Mouse (Mus musculus) kidney, embryonic 14.5 days (tissue): ENCODE measurements around the gene Med12l. TPM values are rescaled to one million over a fixed set of nuclear protein-coding genes. Genes with fewer than 3 reads are reported as not detected.
"Not testable (repeated sequence)": the region's sequence is repeated elsewhere in the genome, so short reads cannot be mapped to it uniquely, and the experiment has no call there.

Source experiments
- ATAC-seq: fragments of 200-750 bp; cut with Nextera tagmentation; 2 replicates; pipeline ENCODE4 v1.8.0; 2017; ENCODE audit warnings: moderate number of reproducible peaks, mild to moderate bottlenecking, moderate TSS enrichment, moderate library complexity; ENCODE audit not compliant: low FRiP score, low TSS enrichment
- H3K27ac ChIP-seq: fragments of 300-500 bp; sonication (generic); 2 replicates; pipeline ENCODE4 v1.5.1; 2014; ENCODE audit warnings: low read depth, mild to moderate bottlenecking, low read length, moderate library complexity, mixed read lengths
- H3K27me3 ChIP-seq: fragments of 300-500 bp; sonication (generic); 2 replicates; pipeline ENCODE4 v1.6.1; 2014; ENCODE audit warnings: mild to moderate bottlenecking, low read length; ENCODE audit not compliant: control insufficient read depth, insufficient read depth
- H3K36me3 ChIP-seq: fragments of 300-500 bp; sonication (generic); 2 replicates; pipeline ENCODE4 v1.6.1; 2014; ENCODE audit warnings: low read length, mixed read lengths; ENCODE audit not compliant: control insufficient read depth, insufficient read depth
- H3K4me1 ChIP-seq: fragments of 300-500 bp; sonication (generic); 2 replicates; pipeline ENCODE4 v1.6.1; 2014; ENCODE audit warnings: low read length, mixed read lengths; ENCODE audit not compliant: control insufficient read depth, insufficient read depth
- H3K4me2 ChIP-seq: fragments of 300-500 bp; sonication (generic); replicated peaks from 2 replicates; pipeline ENCODE4 v1.6.1; 2014; ENCODE audit warnings: low read depth, mild to moderate bottlenecking, low read length
- H3K4me3 ChIP-seq: fragments of 300-500 bp; sonication (generic); 2 replicates; pipeline ENCODE4 v1.5.1; 2014; ENCODE audit warnings: mild to moderate bottlenecking, low read length
- H3K9ac ChIP-seq: fragments of 300-500 bp; sonication (generic); 2 replicates; pipeline ENCODE4 v1.6.1; 2014; ENCODE audit warnings: low read depth, mild to moderate bottlenecking, low read length, moderate library complexity
- H3K9me3 ChIP-seq: fragments of 300-500 bp; sonication (generic); 2 replicates; pipeline ENCODE4 v1.6.1; 2016; ENCODE audit warnings: low read length; ENCODE audit not compliant: control insufficient read depth
- WGBS: fragments of 180-500 bp; shearing (Covaris S2); extraction: QIAGEN DNeasy Blood & Tissue Kit; methylation state at CpG from one replicate; pipeline ENCODE4 v1.1.7; 2014; 5-methylcytosine and 5-hydroxymethylcytosine counted together
- polyA plus RNA-seq: library from polyadenylated mRNA; unstranded; fragments of >200 nt; fragmentation: Nextera tagmentation; extraction: Ambion mirVana; gene quantifications from 2 replicates; pipeline ENCODE4 v1.2.1, GENCODE M21; 2014

Gene Med12l
- polyA plus RNA-seq, 1 experiment from 2014 or later: 4.1 TPM

- Histone ChIP-seq H3K27me3 (no peaks in the 10 kb centered on the region), H3K4me2 (no peak overlapping the region), H3K4me1 (no peaks in the 10 kb centered on the region), H3K4me3 (no peak overlapping the region), H3K9me3 (no peaks in the 10 kb centered on the region), H3K27ac (no peak overlapping the region), H3K36me3 (no peaks in the 10 kb centered on the region), H3K9ac (no peak overlapping the region)
- ATAC-seq: no peak
These were observed 134.0 kb downstream of the Med12l start for GRCm38 (mm10) chr3:59139651-59140051.

DNA sequence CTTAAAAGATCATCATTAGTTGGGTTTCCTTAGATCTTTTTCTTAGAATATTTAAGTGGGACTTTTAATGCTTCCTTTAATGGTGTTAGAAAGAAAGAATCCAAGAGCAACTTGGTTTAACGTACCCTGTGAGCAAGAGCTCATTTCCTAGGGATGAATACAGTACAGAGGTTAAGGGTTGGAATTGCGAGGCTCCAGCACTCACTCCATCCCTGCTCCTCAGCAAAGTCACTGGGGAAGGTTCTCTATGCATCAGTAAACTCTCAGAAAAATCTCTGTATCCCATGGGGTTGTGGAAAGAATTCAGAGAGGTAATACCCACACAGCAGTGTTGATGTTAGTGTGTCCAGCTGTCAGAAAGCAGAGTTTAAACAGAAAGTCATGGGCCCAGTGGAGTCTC lies 134.5 kb downstream of the Med12l start:
- H3K27ac ChIP-seq: no peak overlapping the region
- ATAC-seq: no peak

DNA sequence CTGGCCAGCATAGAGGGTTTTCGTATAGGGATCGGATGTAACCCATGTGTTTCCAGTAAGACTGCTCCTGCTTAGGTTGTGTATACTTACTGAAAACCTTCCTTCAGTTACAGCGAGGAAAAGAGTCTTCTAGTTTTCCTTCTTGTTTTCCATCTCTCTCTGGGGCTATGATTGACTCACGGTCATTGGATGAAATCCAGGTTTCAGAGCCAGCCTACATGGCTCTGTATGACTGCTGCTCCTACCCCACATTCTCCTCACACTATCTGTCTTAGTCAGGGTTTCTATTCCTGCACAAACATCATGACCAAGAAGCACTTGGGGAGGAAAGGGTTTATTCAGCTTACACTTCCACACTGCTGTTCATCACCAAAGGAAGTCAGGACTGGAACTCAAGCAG lies 135.3 kb downstream of the Med12l start:
- not testable (repeated sequence) for H3K4me3 ChIP-seq, H3K36me3 ChIP-seq, ATAC-seq, H3K9ac ChIP-seq, H3K4me2 ChIP-seq, H3K4me1 ChIP-seq, H3K27me3 ChIP-seq, H3K27ac ChIP-seq, H3K9me3 ChIP-seq
- WGBS: 90% methylated on average over 4 of the region's 4 CpGs

More for the DNA sequence above, 134.5 kb downstream of the Med12l start:
- Histone ChIP-seq H3K4me1 (no peaks in the 10 kb centered on the region), H3K27me3 (no peaks in the 10 kb centered on the region), H3K9ac (no peak overlapping the region), H3K36me3 (no peaks in the 10 kb centered on the region), H3K9me3 (no peaks in the 10 kb centered on the region), H3K4me2 (no peak overlapping the region), H3K4me3 (no peak overlapping the region)
- 73% methylated on average over 2 of the region's 2 CpGs for WGBS

DNA sequence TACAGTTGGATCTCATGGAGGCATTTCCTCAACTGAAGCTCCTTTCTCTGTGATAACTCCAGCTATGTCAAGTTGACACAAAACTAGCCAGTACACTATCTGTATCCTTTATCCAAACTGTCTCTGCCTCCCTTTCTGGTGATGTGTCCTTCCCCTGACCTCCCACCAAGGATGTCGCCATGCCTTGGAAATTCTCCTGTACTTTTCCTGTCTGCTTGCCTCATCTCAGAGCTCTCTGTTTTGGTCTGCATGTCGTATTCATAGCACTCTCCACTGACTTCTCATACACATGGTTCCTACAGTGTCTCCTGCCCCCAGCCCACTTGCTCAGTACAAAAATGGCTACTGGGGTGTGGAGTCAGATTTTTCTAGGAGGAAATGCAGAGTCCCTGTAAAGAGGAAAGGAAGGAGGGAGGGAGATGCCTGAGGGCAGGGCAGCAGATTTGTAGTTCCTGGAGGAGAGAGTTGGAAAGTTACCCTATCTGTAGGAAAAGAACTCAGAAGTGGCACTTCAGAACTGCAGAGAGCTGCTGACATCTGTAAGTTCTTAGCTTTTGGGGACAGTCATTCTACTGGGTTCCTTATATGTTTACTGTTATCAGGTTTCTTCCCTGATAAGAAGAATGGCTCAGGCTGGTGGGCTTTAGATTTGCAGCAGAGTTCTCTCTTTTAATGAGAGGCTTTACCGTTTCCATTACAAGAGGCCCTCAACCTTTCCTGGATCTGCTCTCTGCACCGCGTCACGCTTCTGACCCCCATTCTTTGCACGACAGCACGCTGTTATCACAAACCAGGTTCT lies 136.1 kb downstream of the Med12l start:
- H3K27ac ChIP-seq: no peak overlapping the region

DNA sequence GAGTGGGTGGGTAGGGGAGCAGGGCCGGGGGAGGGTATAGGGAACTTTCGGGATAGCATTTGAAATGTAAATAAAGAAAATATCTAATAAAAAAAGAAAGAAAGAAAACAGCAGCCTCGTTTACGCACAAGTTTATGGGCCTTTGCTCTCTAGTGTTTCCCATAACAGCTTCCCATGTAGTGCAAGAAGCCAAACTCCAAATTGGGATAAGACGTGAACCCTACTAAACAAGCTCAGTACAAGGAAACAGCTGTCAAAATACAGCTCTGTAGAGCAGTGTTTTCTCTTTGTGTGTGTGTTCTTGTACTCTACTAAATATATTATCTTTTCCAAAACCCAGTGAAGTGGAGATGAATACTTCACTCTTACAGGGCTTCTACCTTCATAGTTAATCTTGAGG lies 139.6 kb downstream of the Med12l start:
- no peaks in the 10 kb centered on the region for H3K36me3 ChIP-seq
- 35% methylated on average over 5 of the region's 5 CpGs for WGBS
- H3K4me3 ChIP-seq: no peak overlapping the region
- no peaks in the 10 kb centered on the region for H3K4me1 ChIP-seq
- no peaks in the 10 kb centered on the region for H3K9me3 ChIP-seq
- ATAC-seq: no peak
- H3K4me2 ChIP-seq: no peak overlapping the region
- H3K27me3 ChIP-seq: no peaks in the 10 kb centered on the region
- H3K27ac ChIP-seq: no peak overlapping the region
- H3K9ac ChIP-seq: no peak overlapping the region

More for the DNA sequence above, 136.1 kb downstream of the Med12l start:
- H3K4me2 ChIP-seq: no peak overlapping the region
- H3K27me3 ChIP-seq: no peaks in the 10 kb centered on the region
- no peaks in the 10 kb centered on the region for H3K4me1 ChIP-seq
- no peak for ATAC-seq
- no peak overlapping the region for H3K9ac ChIP-seq
- H3K36me3 ChIP-seq: no peaks in the 10 kb centered on the region
- no peaks in the 10 kb centered on the region for H3K9me3 ChIP-seq
- no peak overlapping the region for H3K4me3 ChIP-seq
- 70% methylated on average over 8 of the region's 8 CpGs for WGBS

DNA sequence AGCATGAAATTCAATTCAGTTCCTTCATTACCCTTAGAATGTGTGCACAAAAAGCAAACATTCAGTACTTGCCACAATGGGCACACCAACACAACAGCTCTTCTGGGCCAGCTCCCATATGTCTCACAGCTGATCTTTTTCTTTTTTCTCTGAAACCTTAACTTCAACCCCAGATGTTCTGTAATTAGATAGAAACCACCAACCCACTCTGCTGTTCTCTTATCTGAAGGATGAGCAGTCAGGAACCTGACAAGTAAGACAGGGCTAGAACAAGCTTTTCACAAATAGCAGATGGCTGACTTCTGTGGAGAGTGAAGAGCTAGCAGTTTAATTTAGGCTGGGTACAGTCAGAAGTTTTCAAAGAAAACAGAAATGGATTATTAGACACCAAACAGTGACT lies 144.0 kb downstream of the Med12l start:
- H3K27me3 ChIP-seq: no peaks in the 10 kb centered on the region
- H3K27ac ChIP-seq: no peak overlapping the region
- no peaks in the 10 kb centered on the region for H3K9me3 ChIP-seq
- no peak overlapping the region for H3K9ac ChIP-seq
- no peak overlapping the region for H3K4me2 ChIP-seq
- no peaks in the 10 kb centered on the region for H3K36me3 ChIP-seq
- no peaks in the 10 kb centered on the region for H3K4me1 ChIP-seq
- H3K4me3 ChIP-seq: no peak overlapping the region
- no peak for ATAC-seq

GRCm38 (mm10) chr3:59150624-59151023 lies 145.0 kb downstream of the Med12l start:
- no peak for ATAC-seq
- Histone ChIP-seq H3K27ac (no peak overlapping the region), H3K9me3 (no peaks in the 10 kb centered on the region), H3K4me1 (no peaks in the 10 kb centered on the region), H3K9ac (no peak overlapping the region), H3K36me3 (no peaks in the 10 kb centered on the region), H3K4me3 (no peak overlapping the region), H3K4me2 (no peak overlapping the region), H3K27me3 (no peaks in the 10 kb centered on the region)
- WGBS: 94% methylated on average over 2 of the region's 2 CpGs

DNA sequence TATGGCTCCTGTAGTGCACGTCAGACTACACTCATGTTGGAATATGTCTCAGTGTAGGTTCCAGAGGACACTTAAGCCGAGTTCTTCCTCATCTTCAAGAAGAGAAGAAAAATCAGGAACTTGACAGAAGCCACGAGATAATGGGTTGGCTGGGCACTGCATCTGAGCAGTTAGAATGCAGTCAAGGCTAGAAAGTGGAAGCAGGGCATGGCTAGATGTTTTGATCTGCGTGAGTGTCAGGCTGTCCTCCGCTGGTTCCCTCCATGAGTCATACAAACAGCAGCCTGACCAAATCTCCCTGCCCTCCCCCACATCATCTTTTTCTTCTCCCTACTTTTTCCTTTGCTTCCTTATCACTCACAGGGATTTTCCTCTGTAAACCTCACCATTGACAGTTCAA lies 147.8 kb downstream of the Med12l start, which contains the start of gene P2ry14:
Gene P2ry14 (minus strand): TSS at position 195 of the 400 bp plus-strand sequence.
- Histone ChIP-seq H3K4me2 (no peak within 1 kb of the TSS), H3K9me3 (no peaks in the 10 kb centered on the region), H3K27me3 (no peaks in the 10 kb centered on the region), H3K36me3 (no peaks in the 10 kb centered on the region), H3K9ac (no peak within 1 kb of the TSS), H3K4me3 (no peak within 1 kb of the TSS), H3K4me1 (no peaks in the 10 kb centered on the region), H3K27ac (no peak within 1 kb of the TSS)
- ATAC-seq: no peak
- 80% methylated on average over 5 of the region's 5 CpGs for WGBS

- Histone ChIP-seq H3K4me3 (no peak overlapping the region), H3K4me1 (no peaks in the 10 kb centered on the region), H3K9ac (no peak overlapping the region), H3K27ac (no peak overlapping the region), H3K36me3 (no peaks in the 10 kb centered on the region), H3K9me3 (no peaks in the 10 kb centered on the region), H3K27me3 (no peaks in the 10 kb centered on the region), H3K4me2 (no peak overlapping the region)
- WGBS: 76% methylated on average over 2 of the region's 2 CpGs
- no peak for ATAC-seq
These were observed 149.3 kb downstream of the Med12l start for GRCm38 (mm10) chr3:59154888-59155287.
